Mouse (Mus musculus): ENCODE results near the gene Pacrg. TPM values are rescaled to one million over a fixed set of nuclear protein-coding genes. Genes with fewer than 3 reads are reported as not detected.

The Pacrg gene
- polyA plus RNA-seq, 1 experiment from 2014 or later = 0.89 TPM

- no peaks in the 10 kb centered on the region for H3K36me3 ChIP-seq
- DNase-seq (ENCODE audit: low spot score) = no peak
- peaks cover 80% of the 10 kb centered on the region for H3K4me1 ChIP-seq
- H3K4me3 ChIP-seq = no peak overlapping the region
- WGBS = 53% methylated on average over 4 of the region's 4 CpGs
- H3K9me3 ChIP-seq = no peaks in the 10 kb centered on the region
- H3K27ac ChIP-seq = peak overlapping the region; percentile 83
- H3K27me3 ChIP-seq (ENCODE audit: insufficient read depth, poor library complexity, severe bottlenecking) = no peaks in the 10 kb centered on the region
Observed at GRCm38 (mm10) chr17:10393766-10394165, 446.3 kb downstream of the Pacrg start.

GRCm38 (mm10) chr17:10392342-10393034 lies 447.6 kb downstream of the Pacrg start:
- no peaks in the 10 kb centered on the region for H3K27me3 ChIP-seq (ENCODE audit: insufficient read depth, poor library complexity, severe bottlenecking)
- peaks cover 74% of the 10 kb centered on the region for H3K4me1 ChIP-seq
- H3K4me3 ChIP-seq = no peak overlapping the region
- no peak for DNase-seq (ENCODE audit: low spot score)
- no peaks in the 10 kb centered on the region for H3K9me3 ChIP-seq
- H3K36me3 ChIP-seq = no peaks in the 10 kb centered on the region
- 85% methylated on average over 14 of the region's 14 CpGs for WGBS
- H3K27ac ChIP-seq = peak overlapping the region; percentile 83

- peak overlapping the region; percentile 94 for H3K27ac ChIP-seq
- H3K27me3 ChIP-seq (ENCODE audit: insufficient read depth, poor library complexity, severe bottlenecking) = no peaks in the 10 kb centered on the region
- peaks cover 69% of the 10 kb centered on the region for H3K4me1 ChIP-seq
- no peaks in the 10 kb centered on the region for H3K9me3 ChIP-seq
- peak overlapping the region; percentile 23 for H3K4me3 ChIP-seq
- peak; percentile 92 for DNase-seq (ENCODE audit: low spot score)
- no peaks in the 10 kb centered on the region for H3K36me3 ChIP-seq
- 16% methylated on average over 19 of the region's 19 CpGs for WGBS
Observed at GRCm38 (mm10) chr17:10390232-10391172, 449.6 kb downstream of the Pacrg start.

- Histone ChIP-seq H3K36me3 (no peaks in the 10 kb centered on the region), H3K27me3 (ENCODE audit: insufficient read depth, poor library complexity, severe bottlenecking) (no peaks in the 10 kb centered on the region), H3K9me3 (no peaks in the 10 kb centered on the region), H3K27ac (peak overlapping the region; percentile 94), H3K4me3 (peak overlapping the region; percentile 22; the same call in 1 of the 2 replicates), H3K4me1 (peaks cover 62% of the 10 kb centered on the region)
- WGBS = 57% methylated on average over 9 of the region's 9 CpGs
- no peak for DNase-seq (ENCODE audit: low spot score)
Observed at GRCm38 (mm10) chr17:10389740-10390139, 450.4 kb downstream of the Pacrg start.

GRCm38 (mm10) chr17:10386548-10386947 lies 453.6 kb downstream of the Pacrg start:
- 41% methylated on average over 6 of the region's 6 CpGs for WGBS
- no peaks in the 10 kb centered on the region for H3K36me3 ChIP-seq
- no peaks in the 10 kb centered on the region for H3K9me3 ChIP-seq
- DNase-seq (ENCODE audit: low spot score) = no peak
- peaks cover 44% of the 10 kb centered on the region for H3K4me1 ChIP-seq
- H3K27ac ChIP-seq = peak overlapping the region; percentile 81
- no peak overlapping the region for H3K4me3 ChIP-seq
- H3K27me3 ChIP-seq (ENCODE audit: insufficient read depth, poor library complexity, severe bottlenecking) = no peaks in the 10 kb centered on the region

GRCm38 (mm10) chr17:10383406-10383805 lies 456.7 kb downstream of the Pacrg start:
- Histone ChIP-seq H3K4me1 (peaks cover 46% of the 10 kb centered on the region), H3K27me3 (ENCODE audit: insufficient read depth, poor library complexity, severe bottlenecking) (no peaks in the 10 kb centered on the region), H3K27ac (no peak overlapping the region), H3K9me3 (no peaks in the 10 kb centered on the region), H3K4me3 (no peak overlapping the region), H3K36me3 (no peaks in the 10 kb centered on the region)
- DNase-seq (ENCODE audit: low spot score) = no peak
- 81% methylated on average over 6 of the region's 6 CpGs for WGBS

GRCm38 (mm10) chr17:10378467-10379175 lies 461.5 kb downstream of the Pacrg start:
- Histone ChIP-seq H3K4me3 (no peak overlapping the region), H3K4me1 (peaks cover 55% of the 10 kb centered on the region), H3K36me3 (no peaks in the 10 kb centered on the region), H3K27me3 (ENCODE audit: insufficient read depth, poor library complexity, severe bottlenecking) (no peaks in the 10 kb centered on the region), H3K9me3 (no peaks in the 10 kb centered on the region), H3K27ac (peak overlapping the region; percentile 79)
- DNase-seq (ENCODE audit: low spot score) = no peak
- WGBS = 61% methylated on average over 10 of the region's 10 CpGs

GRCm38 (mm10) chr17:10377606-10378005 lies 462.5 kb downstream of the Pacrg start:
- peak overlapping the region; percentile 79; the same call in 1 of the 2 replicates for H3K27ac ChIP-seq
- 90% methylated on average over 2 of the region's 2 CpGs for WGBS

GRCm38 (mm10) chr17:10374316-10374715 lies 465.8 kb downstream of the Pacrg start:
- Histone ChIP-seq H3K27ac (peak overlapping the region; percentile 62), H3K4me3 (no peak overlapping the region), H3K4me1 (peaks cover 65% of the 10 kb centered on the region), H3K27me3 (ENCODE audit: insufficient read depth, poor library complexity, severe bottlenecking) (no peaks in the 10 kb centered on the region), H3K36me3 (no peaks in the 10 kb centered on the region), H3K9me3 (no peaks in the 10 kb centered on the region)
- no peak for DNase-seq (ENCODE audit: low spot score)
- 34% methylated on average over 7 of the region's 7 CpGs for WGBS

More at GRCm38 (mm10) chr17:10377606-10378005, 462.5 kb downstream of the Pacrg start:
- Histone ChIP-seq H3K36me3 (no peaks in the 10 kb centered on the region), H3K4me3 (no peak overlapping the region), H3K4me1 (peaks cover 65% of the 10 kb centered on the region), H3K9me3 (no peaks in the 10 kb centered on the region), H3K27me3 (ENCODE audit: insufficient read depth, poor library complexity, severe bottlenecking) (no peaks in the 10 kb centered on the region)
- no peak for DNase-seq (ENCODE audit: low spot score)

- Histone ChIP-seq H3K4me1 (peaks cover 60% of the 10 kb centered on the region), H3K4me3 (no peak overlapping the region), H3K27me3 (ENCODE audit: insufficient read depth, poor library complexity, severe bottlenecking) (no peaks in the 10 kb centered on the region), H3K9me3 (no peaks in the 10 kb centered on the region), H3K36me3 (no peaks in the 10 kb centered on the region), H3K27ac (peak overlapping the region; percentile 62; the same call in 1 of the 2 replicates)
- WGBS = 38% methylated on average over 3 of the region's 3 CpGs
- no peak for DNase-seq (ENCODE audit: low spot score)
Observed at GRCm38 (mm10) chr17:10373727-10374126, 466.4 kb downstream of the Pacrg start.

GRCm38 (mm10) chr17:10372001-10372785 lies 467.9 kb downstream of the Pacrg start:
- Histone ChIP-seq H3K27me3 (ENCODE audit: insufficient read depth, poor library complexity, severe bottlenecking) (no peaks in the 10 kb centered on the region), H3K36me3 (no peaks in the 10 kb centered on the region), H3K4me1 (peaks cover 61% of the 10 kb centered on the region), H3K27ac (peak overlapping the region; percentile 88), H3K4me3 (no peak overlapping the region; the same call in 1 of the 2 replicates), H3K9me3 (no peaks in the 10 kb centered on the region)
- 47% methylated on average over 18 of the region's 18 CpGs for WGBS
- DNase-seq (ENCODE audit: low spot score) = no peak

GRCm38 (mm10) chr17:10371472-10371871 lies 468.6 kb downstream of the Pacrg start:
- Histone ChIP-seq H3K9me3 (no peaks in the 10 kb centered on the region), H3K27me3 (ENCODE audit: insufficient read depth, poor library complexity, severe bottlenecking) (no peaks in the 10 kb centered on the region), H3K4me1 (peaks cover 68% of the 10 kb centered on the region), H3K4me3 (no peak overlapping the region), H3K27ac (peak overlapping the region; percentile 88), H3K36me3 (no peaks in the 10 kb centered on the region)
- WGBS = 65% methylated on average over 8 of the region's 8 CpGs
- DNase-seq (ENCODE audit: low spot score) = no peak

Data from heart, embryonic 10.5 days (tissue).